Mouse (Mus musculus): ENCODE measurements around the gene Polr3b.

GRCm38 (mm10) chr10:84611664-84612063 lies 10.4 kb upstream of the Polr3b start:
- TF ChIP-seq CTCF (conservative IDR thresholded peaks at IDR 0.05; ENCODE audit: low read length) (no peak), NANOG (IDR thresholded peaks at IDR 0.05; ENCODE audit: borderline replicate concordance, low read length) (no peak), POU5F1 (IDR thresholded peaks at IDR 0.05; ENCODE audit: borderline replicate concordance, low read length) (no peak)
